In genomic region chr15:5241304-5242201, GRCm38 (mm10) we compare ENCODE assay signal across 8 mouse cellular contexts. TPM values are rescaled to one million over a fixed set of nuclear protein-coding genes. Genes with fewer than 3 reads are reported as not detected.
DNase-seq lines count a peak whose midpoint lies in the region; ATAC-seq and TF ChIP-seq lines count a peak whose summit lies in the region.

No protein-coding gene starts in this region.

- DNase-seq in urinary bladder, adult 18-20 months (ENCODE audit: low spot score in 2 of 2): peak; percentile 27 to 46
- no peak for DNase-seq in urinary bladder, postnatal 10 days (ENCODE audit: low spot score)
- DNase-seq in embryo, embryonic 11 days: peak; percentile 85
- peak; percentile 49 for DNase-seq in kidney, postnatal 36 days
- DNase-seq in midbrain, embryonic 10.5 days (ENCODE audit: low spot score): peak; percentile 44
- DNase-seq in stomach, postnatal 0 days (ENCODE audit: low spot score): peak; percentile 50
- no peak for DNase-seq in cerebellum, adult 11-12 months

- H3K27me3 ChIP-seq in heart, embryonic 12.5 days (replicated peaks): peaks cover 30% of the 10 kb centered on the region
- peaks cover 70% of the 10 kb centered on the region for H3K27me3 ChIP-seq in midbrain, embryonic 10.5 days (ENCODE audit: low read depth, poor library complexity, severe bottlenecking)
- H3K27me3 ChIP-seq in stomach, postnatal 0 days (ENCODE audit: control insufficient read depth, insufficient read depth, low read length): no peaks in the 10 kb centered on the region

- TF ChIP-seq CTCF in stomach, postnatal 0 days (IDR thresholded peaks at IDR 0.05; ENCODE audit: low read depth): peak; percentile 60

- H3K4me2 ChIP-seq in heart, embryonic 12.5 days: peak overlapping the region; percentile 99
- peak overlapping the region; percentile 98 for H3K4me2 ChIP-seq in stomach, postnatal 0 days (replicated peaks; ENCODE audit: low read depth)

- no peak for ATAC-seq in heart, embryonic 12.5 days (ENCODE audit: insufficient number of reproducible peaks, low FRiP score)
- no peak for ATAC-seq in stomach, postnatal 0 days (ENCODE audit: low FRiP score, low TSS enrichment)

- H3K4me1 ChIP-seq in heart, embryonic 12.5 days (replicated peaks): peaks cover 38% of the 10 kb centered on the region
- H3K4me1 ChIP-seq in midbrain, embryonic 10.5 days: peaks cover 34% of the 10 kb centered on the region
- peaks cover 12% of the 10 kb centered on the region; the same call in 1 of the 2 replicates for H3K4me1 ChIP-seq in stomach, postnatal 0 days (replicated peaks; ENCODE audit: control insufficient read depth, insufficient read depth)

- no peaks in the 10 kb centered on the region for H3K9me3 ChIP-seq in heart, embryonic 12.5 days (replicated peaks)
- no peaks in the 10 kb centered on the region for H3K9me3 ChIP-seq in midbrain, embryonic 10.5 days (replicated peaks)
- no peaks in the 10 kb centered on the region for H3K9me3 ChIP-seq in stomach, postnatal 0 days (ENCODE audit: control insufficient read depth, low read length)

- peak overlapping the region; percentile 61 for H3K9ac ChIP-seq in heart, embryonic 12.5 days
- H3K9ac ChIP-seq in stomach, postnatal 0 days (ENCODE audit: low read length): peak overlapping the region; percentile 63

- no peak overlapping the region for H3K27ac ChIP-seq in heart, embryonic 12.5 days (ENCODE audit: poor library complexity, severe bottlenecking)
- H3K27ac ChIP-seq in midbrain, embryonic 10.5 days (replicated peaks): no peak overlapping the region
- peak overlapping the region; percentile 49; the same call in 1 of the 2 replicates for H3K27ac ChIP-seq in stomach, postnatal 0 days (replicated peaks)

- no peaks in the 10 kb centered on the region for H3K36me3 ChIP-seq in heart, embryonic 12.5 days
- no peaks in the 10 kb centered on the region for H3K36me3 ChIP-seq in midbrain, embryonic 10.5 days
- no peaks in the 10 kb centered on the region for H3K36me3 ChIP-seq in stomach, postnatal 0 days (ENCODE audit: control insufficient read depth, insufficient read depth, low read length)

- 24% methylated on average over 12 of the region's 12 CpGs for WGBS in heart, embryonic 12.5 days
- 20% methylated on average over 12 of the region's 12 CpGs for WGBS in midbrain, embryonic 10.5 days
- 44% methylated on average over 12 of the region's 12 CpGs for WGBS in stomach, postnatal 0 days

- H3K4me3 ChIP-seq in heart, embryonic 12.5 days: peak overlapping the region; percentile 65
- peak overlapping the region; percentile 66 for H3K4me3 ChIP-seq in midbrain, embryonic 10.5 days
- peak overlapping the region; percentile 62 for H3K4me3 ChIP-seq in stomach, postnatal 0 days (ENCODE audit: low read depth, low read length)

- TF ChIP-seq EP300 in stomach, postnatal 0 days (optimal IDR thresholded peaks at IDR 0.05): no peak

RNA-seq across cellular contexts. Expression of gene Ptger4, which starts 2.4 kb away (rescaled TPM):
- 2.4 and 2.5 TPM in 2 replicates for polyA plus RNA-seq in heart, embryonic 12.5 days (2016; fragmentation: Nextera tagmentation; extraction: Ambion mirVana)
- 0.84 and 0.94 TPM in 2 replicates for polyA plus RNA-seq in midbrain, embryonic 10.5 days (2016; fragmentation: Nextera tagmentation; extraction: Ambion mirVana)
- 6.3 and 6.4 TPM in 2 replicates for polyA plus RNA-seq in stomach, postnatal 0 days (2015; fragmentation: Nextera tagmentation; extraction: Ambion mirVana)

RNA-seq across cellular contexts. Expression of gene Ttc33, which starts 56.2 kb away (rescaled TPM):
- 32.4 and 32.6 TPM in 2 replicates for polyA plus RNA-seq in heart, embryonic 12.5 days (2016; fragmentation: Nextera tagmentation; extraction: Ambion mirVana)
- 37.3 and 41.3 TPM in 2 replicates for polyA plus RNA-seq in midbrain, embryonic 10.5 days (2016; fragmentation: Nextera tagmentation; extraction: Ambion mirVana)
- 26.7 and 27.3 TPM in 2 replicates for polyA plus RNA-seq in stomach, postnatal 0 days (2015; fragmentation: Nextera tagmentation; extraction: Ambion mirVana)

Comparison
In these comparisons a context has a peak if more than half of its experiments do, and no peak if none do; other contexts are left out.
1. DNase-seq: peak in urinary bladder, adult 18-20 months (2 of 2), embryo, embryonic 11 days (single experiment), kidney, postnatal 36 days (2 of 2), midbrain, embryonic 10.5 days (single experiment) and stomach, postnatal 0 days (single experiment); none in urinary bladder, postnatal 10 days (single experiment) and cerebellum, adult 11-12 months (single experiment).
2. Peak in every context shown above with its lines, with median percentiles within 50 percentile points of each other: H3K4me3 ChIP-seq.